Mouse (Mus musculus): ENCODE data around the gene Cdk15. TPM values are rescaled to one million over a fixed set of nuclear protein-coding genes. Genes with fewer than 3 reads are reported as not detected.
A peak's percentile ranks its signal among the peaks of the same experiment; 100 is the strongest.

Cdk15 gene
- total RNA-seq (2017) = not detected in 2 replicates

DNA sequence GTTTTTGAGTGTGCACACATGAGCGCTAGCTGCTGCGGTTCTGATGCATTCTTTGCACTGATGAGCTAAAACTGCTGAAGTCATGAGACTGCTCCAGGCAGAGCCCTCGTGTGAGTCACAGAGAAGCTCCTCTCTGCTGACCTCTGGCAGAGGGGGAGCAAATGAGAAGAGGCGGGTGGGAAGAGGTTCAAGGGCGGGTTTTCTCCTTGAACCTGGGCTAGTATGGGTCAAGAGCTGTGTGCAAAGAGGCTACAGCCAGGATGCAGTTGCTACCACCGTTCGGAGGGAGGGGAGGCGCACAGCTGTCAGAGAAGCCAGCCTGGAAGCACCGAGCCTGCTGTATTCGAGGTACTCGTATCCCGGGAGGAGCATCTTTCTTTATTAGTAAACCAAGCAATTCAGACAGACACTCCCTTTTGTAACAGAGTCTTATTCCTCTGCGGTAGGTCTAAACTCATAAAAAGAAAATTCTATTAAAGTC, at the start of gene Cdk15:
TSS of gene Cdk15 (plus strand) at position 156 of the 481 bp plus-strand sequence.
- no peak for ATAC-seq (replicated peaks in 1 of 2; ENCODE audit: insufficient read depth in 1 of 2, low FRiP score in 2 of 2, low TSS enrichment in 1 of 2, low read depth in 1 of 2, poor library complexity in 2 of 2, severe bottlenecking in 2 of 2)

DNA sequence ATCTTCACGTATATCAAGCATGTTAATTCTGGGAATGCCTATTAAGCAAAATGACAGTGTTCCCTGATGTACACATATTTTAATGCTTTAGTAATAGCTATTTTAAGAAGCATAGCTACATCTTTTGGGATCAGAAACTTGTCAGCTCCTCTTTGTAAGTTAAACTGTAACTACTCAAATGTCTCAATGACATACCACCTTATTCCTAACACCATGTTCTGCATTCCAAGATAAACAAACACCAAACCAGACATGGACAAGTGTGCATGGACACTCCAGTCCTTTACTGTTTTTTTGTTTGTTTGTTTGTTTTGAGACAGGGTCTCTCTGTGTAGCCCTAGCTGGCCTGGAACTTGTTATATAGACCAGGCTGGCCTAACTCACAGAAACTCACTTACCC, 48.4 kb upstream of the Cdk15 start:
- no peak for ATAC-seq (replicated peaks in 1 of 2; ENCODE audit: insufficient read depth in 1 of 2, low FRiP score in 2 of 2, low TSS enrichment in 1 of 2, low read depth in 1 of 2, poor library complexity in 2 of 2, severe bottlenecking in 2 of 2)

DNA sequence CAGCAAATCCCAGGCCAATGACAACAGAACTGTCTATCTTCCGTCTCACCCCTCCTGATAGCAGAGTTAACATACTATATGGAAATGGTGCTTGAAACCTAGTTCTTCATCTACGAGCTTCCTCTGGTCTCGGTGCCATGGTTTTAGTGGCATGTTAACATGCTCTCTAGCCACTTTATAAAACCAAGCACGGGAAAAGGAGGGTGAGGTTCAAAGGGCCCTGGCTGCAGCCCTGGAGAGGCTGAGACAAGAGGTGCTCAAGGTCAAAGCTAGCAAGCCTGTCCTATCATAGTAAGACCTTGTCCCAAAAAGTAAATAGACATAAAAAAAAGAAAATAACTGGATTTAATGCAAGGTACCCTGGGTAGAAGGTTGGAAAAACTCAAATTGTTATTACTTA, 45.1 kb upstream of the Cdk15 start:
- ATAC-seq (replicated peaks in 1 of 2; ENCODE audit: insufficient read depth in 1 of 2, low FRiP score in 2 of 2, low TSS enrichment in 1 of 2, low read depth in 1 of 2, poor library complexity in 2 of 2, severe bottlenecking in 2 of 2) = no peak

DNA sequence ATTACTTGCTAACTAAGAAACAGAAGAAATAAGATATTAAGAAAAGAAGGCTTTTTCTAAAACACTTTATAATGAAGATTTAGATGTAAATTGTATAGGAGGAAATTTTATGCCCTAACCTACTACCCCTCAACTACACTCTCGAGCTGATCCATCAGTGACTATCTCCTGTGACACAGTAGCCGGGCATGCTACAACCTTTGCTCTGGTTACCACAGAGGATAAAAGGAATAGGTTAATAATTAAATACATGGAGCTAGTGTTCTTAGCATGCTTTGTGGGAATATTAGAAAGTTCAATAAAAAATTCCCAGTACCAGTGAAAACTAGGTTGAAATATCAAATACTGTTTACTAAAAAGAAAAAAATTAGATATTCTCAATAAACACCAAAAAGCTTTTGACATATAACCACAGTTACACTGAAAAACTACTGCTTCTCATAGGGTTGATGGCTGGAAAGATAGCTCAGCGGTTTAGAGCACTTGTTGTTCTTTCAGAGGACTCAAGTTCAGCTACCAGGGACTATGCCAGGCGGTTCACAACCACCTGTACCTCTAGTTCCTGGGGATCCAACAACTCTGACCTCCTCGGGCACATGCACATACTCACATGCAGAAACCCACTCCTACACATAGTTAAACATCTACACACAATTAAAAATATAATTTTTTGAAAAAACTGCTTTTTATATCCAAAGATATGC, 44.5 kb upstream of the Cdk15 start:
- no peak for ATAC-seq (replicated peaks in 1 of 2; ENCODE audit: insufficient read depth in 1 of 2, low FRiP score in 2 of 2, low TSS enrichment in 1 of 2, low read depth in 1 of 2, poor library complexity in 2 of 2, severe bottlenecking in 2 of 2)

DNA sequence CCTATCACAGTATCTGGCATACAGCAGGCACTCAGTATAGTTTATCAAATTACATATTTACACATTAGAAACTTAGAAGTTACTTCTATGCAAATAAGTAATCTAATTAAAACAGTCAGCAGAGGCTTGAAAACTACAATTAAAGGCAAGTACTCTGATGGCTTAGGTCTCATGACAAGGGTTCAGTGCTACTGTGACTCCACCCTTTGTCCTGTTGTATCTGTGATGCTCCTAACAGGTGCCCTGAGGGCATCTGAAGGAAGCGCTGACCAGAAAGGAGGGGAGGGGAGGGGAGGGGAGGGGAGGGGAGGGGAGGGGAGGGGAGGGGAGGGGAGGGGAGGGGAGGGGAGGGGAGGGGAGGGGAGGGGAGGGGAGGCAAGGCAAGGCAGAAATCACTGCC, 43.8 kb upstream of the Cdk15 start:
- no peak for ATAC-seq (replicated peaks in 1 of 2; ENCODE audit: insufficient read depth in 1 of 2, low FRiP score in 2 of 2, low TSS enrichment in 1 of 2, low read depth in 1 of 2, poor library complexity in 2 of 2, severe bottlenecking in 2 of 2)

DNA sequence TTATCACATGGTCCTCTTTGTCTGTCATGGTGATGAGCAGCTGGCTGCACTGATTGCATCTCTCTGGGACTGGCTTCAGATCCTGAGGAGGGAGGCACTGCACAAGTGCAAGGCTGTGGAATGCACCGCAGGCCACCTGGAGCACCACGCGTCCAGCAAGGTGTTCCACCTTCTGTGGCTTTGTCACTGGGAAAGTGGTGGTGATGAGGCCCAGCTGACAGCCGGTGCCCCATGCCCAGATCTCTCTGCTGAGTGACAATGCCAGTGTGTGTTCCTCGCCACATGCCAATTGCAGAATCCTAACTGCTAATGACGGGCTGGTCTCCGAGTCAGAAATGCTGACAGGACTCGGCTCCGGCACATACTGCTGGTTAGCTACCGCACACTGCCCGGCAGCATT, 41.3 kb upstream of the Cdk15 start:
- no peak for ATAC-seq (replicated peaks in 1 of 2; ENCODE audit: insufficient read depth in 1 of 2, low FRiP score in 2 of 2, low TSS enrichment in 1 of 2, low read depth in 1 of 2, poor library complexity in 2 of 2, severe bottlenecking in 2 of 2)

DNA sequence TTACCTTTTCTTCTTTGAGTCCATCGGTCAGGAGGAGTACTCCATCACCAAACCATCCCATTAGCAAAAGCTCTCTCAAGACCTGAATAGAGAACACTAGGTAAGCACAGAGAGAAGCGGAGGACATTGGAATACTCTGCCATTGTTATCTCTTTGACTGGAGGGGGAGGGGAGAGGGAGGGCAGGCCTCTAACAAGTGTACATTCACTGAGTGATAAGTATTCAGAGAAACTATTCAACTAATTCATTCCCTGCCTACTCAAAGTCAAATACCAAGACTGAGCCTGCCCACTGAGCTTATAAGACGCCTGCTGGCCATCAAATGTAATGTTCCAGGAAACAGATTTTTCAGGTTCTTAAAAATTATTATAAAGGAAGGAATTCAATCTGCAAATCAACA, 36.3 kb upstream of the Cdk15 start:
- no peak for ATAC-seq (replicated peaks in 1 of 2; ENCODE audit: insufficient read depth in 1 of 2, low FRiP score in 2 of 2, low TSS enrichment in 1 of 2, low read depth in 1 of 2, poor library complexity in 2 of 2, severe bottlenecking in 2 of 2)

DNA sequence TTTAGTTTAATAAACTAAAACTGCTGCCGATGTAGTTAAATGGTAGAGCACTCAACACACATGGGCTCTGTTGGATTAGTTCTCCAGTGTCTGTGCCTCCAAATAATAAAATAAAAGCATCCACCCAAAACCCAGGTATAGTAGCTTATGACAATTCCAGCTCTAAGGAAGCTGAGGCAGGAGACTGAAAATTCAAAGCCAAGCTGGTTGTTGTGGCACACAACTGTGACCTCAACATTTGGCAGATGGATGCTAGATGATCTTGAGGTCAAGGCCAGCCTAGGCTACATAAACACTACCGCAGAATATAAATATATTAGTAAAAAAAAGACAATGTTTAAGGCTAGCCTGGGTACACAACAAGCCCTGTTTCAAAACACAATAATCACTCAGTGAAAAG, 35.1 kb upstream of the Cdk15 start:
- no peak for ATAC-seq (replicated peaks in 1 of 2; ENCODE audit: insufficient read depth in 1 of 2, low FRiP score in 2 of 2, low TSS enrichment in 1 of 2, low read depth in 1 of 2, poor library complexity in 2 of 2, severe bottlenecking in 2 of 2)

DNA sequence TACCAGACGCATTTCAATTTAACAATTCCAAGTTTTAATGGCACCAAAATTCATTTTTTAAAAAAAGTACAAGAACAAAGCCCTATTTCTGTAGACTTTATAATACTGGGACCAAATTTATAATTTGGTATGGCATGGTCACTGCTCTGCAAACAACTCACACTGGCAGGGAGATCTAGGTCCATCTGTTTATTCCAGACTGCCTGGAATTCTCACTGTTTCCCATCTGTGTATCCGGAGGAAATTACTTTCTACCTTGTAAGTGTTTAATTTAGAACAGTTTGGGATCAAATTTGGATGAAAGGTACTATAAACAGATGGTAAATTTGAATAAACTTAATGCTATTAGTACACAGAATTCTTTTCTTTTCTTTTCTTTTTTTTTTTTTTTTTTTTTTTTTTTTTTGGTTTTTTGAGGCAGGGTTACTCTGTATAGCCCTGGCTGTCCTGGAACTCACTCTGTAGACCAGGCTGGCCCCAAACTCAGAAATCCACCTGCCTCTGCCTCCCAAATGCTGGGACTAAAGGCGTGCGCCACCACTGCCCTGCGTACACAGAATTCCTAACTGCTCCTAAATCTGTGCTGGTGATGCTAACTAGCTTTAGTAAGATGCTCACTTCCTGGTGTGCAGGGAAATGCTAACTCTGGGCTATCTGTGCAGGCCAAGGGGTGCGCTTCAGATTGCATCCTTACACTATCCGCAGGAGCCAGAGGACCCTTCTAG, 34.4 kb upstream of the Cdk15 start:
- no peak for ATAC-seq (replicated peaks in 1 of 2; ENCODE audit: insufficient read depth in 1 of 2, low FRiP score in 2 of 2, low TSS enrichment in 1 of 2, low read depth in 1 of 2, poor library complexity in 2 of 2, severe bottlenecking in 2 of 2)

DNA sequence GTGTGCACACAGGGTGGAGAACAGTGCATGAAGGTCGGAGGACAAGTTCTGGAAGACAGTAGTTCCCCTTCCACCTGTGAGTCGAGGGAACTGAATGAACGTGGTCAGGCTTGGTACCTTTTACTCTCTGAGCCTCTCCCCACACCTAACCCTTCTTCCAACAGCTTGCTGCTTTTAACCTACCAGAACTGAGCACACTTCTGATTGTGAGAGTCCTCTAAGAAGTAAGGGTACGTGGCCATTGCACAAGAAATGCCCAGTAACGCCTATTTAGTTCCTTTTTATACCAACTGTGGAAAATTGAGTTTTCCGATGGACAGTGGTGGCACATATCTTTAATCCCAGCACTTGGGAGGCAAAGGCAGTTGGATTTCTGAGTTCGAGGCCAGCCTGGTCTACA, 28.2 kb upstream of the Cdk15 start:
- no peak for ATAC-seq (replicated peaks in 1 of 2; ENCODE audit: insufficient read depth in 1 of 2, low FRiP score in 2 of 2, low TSS enrichment in 1 of 2, low read depth in 1 of 2, poor library complexity in 2 of 2, severe bottlenecking in 2 of 2)

DNA sequence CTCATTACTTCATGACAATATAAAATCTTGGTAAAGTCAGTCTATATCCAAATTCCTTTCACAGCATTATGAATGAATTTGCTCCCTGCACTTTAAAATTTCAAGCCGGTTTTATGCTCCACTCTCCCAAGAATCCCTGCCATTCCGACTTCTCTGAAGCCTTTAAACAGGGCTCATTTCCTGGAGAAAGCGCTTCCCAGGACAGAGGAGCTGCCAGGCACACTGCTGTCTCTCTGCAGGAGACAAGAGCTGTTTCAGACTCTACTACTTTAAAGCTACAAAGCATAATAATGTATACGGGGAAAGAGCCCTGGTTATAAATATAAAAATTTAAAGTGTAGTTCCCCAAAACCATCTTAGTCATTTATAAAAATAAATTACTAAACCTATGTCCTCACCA, 27.5 kb upstream of the Cdk15 start:
- ATAC-seq (replicated peaks in 1 of 2; ENCODE audit: insufficient read depth in 1 of 2, low FRiP score in 2 of 2, low TSS enrichment in 1 of 2, low read depth in 1 of 2, poor library complexity in 2 of 2, severe bottlenecking in 2 of 2) = no peak

DNA sequence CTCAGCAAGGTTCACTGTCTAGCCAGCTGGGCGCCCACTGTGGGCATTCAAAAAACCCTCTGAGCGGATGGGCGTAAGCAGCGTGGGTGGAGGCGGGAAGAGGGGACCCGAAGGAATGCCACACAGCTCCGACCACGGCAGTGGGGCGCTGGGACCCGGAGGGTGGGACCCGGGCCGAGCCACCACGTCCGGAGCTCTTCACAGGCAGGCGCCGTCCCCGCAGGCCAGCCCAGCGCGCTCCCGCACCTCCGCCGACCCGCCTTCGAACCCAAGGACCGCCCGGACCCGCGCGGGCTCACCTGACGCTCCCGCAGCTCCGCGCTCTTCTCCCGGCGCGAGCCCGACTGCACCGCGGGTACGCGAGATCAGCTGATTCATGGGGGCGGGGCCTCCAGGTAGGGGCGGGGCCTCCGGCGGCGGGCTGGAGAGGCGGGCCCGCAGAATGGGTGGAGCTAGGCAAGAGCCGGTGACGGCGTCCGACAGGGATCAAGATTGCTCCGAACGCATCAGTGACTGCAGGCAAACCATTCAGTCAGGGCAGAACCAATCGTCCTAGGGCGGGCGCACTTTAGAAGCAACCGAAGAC, 19.8 kb upstream of the Cdk15 start, which contains the start of gene Als2:
TSS of gene Als2 (minus strand) at position 376 of the 586 bp plus-strand sequence.
- peak; percentile 91 to 95 for ATAC-seq (replicated peaks in 1 of 2; ENCODE audit: insufficient read depth in 1 of 2, low FRiP score in 2 of 2, low TSS enrichment in 1 of 2, low read depth in 1 of 2, poor library complexity in 2 of 2, severe bottlenecking in 2 of 2)

DNA sequence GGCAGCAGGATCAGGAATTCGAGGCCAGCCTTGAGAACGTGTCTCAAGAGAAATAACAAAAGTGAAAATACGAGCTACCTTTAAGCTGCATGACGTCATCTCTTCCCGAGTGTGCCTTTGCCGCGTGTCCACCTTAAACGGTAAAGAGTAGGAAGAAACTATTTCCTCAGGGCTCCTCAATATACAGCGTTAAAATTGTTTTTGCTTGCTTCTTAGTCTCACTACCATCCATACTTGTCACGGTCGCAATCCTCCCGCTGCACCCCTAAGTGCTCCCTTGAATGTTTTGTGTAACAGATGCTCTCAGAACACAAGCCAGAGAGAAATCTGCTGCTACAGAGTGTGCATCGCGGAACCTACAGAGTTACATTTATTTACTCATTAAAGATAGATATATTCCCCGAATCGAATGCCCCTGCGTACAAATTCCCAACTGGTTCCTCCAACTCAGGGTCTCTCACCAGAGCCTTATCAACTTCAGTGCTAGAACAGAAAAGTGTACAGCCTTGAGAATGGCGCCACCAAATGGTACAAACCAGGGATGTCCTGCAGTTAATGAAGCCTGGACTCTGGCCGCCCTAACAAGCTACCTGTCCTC, 19.0 kb upstream of the Cdk15 start:
- peak; percentile 84 to 87 for ATAC-seq (replicated peaks in 1 of 2; ENCODE audit: insufficient read depth in 1 of 2, low FRiP score in 2 of 2, low TSS enrichment in 1 of 2, low read depth in 1 of 2, poor library complexity in 2 of 2, severe bottlenecking in 2 of 2)

DNA sequence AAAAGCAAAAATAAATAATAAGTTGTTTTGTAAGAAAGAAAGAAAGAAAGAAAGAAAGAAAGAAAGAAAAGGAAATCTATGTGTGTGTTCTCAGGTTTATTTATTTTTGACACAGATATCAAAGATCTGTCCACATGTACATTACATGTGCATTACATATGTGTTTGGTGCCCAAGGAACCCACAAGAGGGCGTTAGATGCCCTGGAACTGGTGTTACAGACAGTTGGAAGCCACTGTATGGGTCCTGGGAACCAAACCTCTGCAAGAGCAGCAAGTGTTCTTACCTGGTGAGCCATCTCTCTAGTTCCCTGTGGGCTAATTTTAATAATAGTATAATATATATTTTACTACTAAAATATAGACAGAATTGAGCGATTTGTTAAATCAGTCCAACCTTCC, 12.9 kb upstream of the Cdk15 start:
- no peak for ATAC-seq (replicated peaks in 1 of 2; ENCODE audit: insufficient read depth in 1 of 2, low FRiP score in 2 of 2, low TSS enrichment in 1 of 2, low read depth in 1 of 2, poor library complexity in 2 of 2, severe bottlenecking in 2 of 2)

DNA sequence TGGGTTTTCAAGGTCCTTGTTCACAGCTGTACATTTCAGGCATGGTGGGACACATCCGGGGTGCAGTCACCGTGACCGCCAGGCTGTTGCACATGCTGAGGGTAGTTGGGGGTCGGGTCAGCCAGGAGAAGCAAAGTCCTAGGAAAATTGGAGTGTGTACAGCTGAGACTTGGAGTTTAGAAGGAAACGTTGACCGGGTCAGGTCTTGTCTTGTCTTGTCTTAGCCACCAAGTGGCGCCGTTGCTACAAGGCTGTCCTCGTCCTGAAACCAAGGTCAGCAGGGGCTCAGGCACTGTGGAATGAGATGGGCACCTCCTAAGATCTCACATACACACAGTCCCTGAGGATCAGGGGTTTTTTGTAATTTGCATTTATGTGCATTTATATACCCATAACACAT, 9.1 kb upstream of the Cdk15 start:
- peak; percentile 76 to 80 for ATAC-seq (replicated peaks in 1 of 2; ENCODE audit: insufficient read depth in 1 of 2, low FRiP score in 2 of 2, low TSS enrichment in 1 of 2, low read depth in 1 of 2, poor library complexity in 2 of 2, severe bottlenecking in 2 of 2)

DNA sequence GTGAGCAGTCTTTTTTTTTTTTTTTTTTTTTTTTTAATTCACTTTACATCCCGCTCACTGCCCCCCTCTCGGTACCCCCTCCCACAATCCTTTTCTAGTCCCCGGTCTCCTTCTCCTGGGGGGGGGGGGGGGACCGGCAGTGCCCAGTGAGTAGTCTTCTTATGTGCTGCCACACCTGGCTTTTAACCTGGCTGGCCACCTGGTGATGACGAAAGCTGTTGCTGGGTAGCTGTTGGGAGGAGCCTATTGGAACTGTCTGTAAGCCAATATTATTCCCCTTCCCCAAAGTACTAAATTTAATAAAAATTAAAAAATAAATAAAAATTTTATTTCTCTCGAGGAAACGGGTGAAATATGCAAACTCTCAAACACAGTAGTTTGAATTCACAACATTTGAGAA, 3.9 kb upstream of the Cdk15 start:
- no peak for ATAC-seq (replicated peaks in 1 of 2; ENCODE audit: insufficient read depth in 1 of 2, low FRiP score in 2 of 2, low TSS enrichment in 1 of 2, low read depth in 1 of 2, poor library complexity in 2 of 2, severe bottlenecking in 2 of 2)

DNA sequence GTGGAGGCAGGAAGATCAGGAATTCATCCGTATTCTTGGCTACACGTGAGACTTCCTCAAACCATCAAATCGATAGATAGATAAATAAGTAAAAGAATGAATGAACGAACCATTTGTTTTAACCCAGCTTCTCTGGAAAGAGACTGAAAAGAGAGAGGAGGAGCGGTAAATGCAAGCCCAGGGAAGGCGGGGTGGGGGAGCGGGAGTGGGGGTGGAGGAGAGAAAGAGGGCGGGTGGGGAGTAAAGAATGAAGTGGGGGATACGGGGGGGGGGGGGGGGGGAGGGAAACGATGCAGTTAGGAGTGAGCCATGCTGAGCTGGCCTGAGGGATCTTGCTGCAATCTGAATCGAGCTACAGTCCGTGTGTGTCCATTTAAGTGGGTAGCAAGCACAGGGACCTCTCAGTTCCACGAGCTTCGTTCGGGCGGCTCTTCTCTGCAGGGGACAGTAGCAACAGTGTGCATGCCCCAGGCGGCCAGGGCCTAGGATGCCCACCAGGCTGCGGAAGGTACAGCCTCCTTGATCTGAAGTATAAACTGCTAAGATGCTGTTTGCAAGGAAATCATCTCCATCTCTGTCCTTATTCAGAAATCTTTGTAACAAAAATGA, 3.3 kb upstream of the Cdk15 start:
- no peak for ATAC-seq (replicated peaks in 1 of 2; ENCODE audit: insufficient read depth in 1 of 2, low FRiP score in 2 of 2, low TSS enrichment in 1 of 2, low read depth in 1 of 2, poor library complexity in 2 of 2, severe bottlenecking in 2 of 2)

DNA sequence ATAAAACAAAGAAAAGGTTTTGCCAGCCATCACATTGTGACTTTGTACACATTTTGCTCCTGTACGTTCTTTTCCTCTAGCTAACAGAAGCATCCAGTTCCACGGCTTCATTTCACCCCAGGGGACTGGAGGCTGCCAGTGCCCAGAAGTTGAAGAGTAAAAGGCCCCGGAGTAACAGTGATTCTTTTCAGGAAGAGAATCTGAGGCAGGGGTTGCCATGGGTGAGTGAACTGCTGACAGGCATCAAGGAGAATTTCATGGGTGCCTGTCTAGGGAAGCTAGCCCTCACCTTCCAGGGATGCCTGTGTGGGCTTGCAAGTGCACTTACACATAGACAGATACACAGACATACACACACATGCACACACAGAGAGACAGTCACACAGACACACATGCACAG, 1.0 kb downstream of the Cdk15 start:
- ATAC-seq (replicated peaks in 1 of 2; ENCODE audit: insufficient read depth in 1 of 2, low FRiP score in 2 of 2, low TSS enrichment in 1 of 2, low read depth in 1 of 2, poor library complexity in 2 of 2, severe bottlenecking in 2 of 2) = no peak
